Mouse (Mus musculus) midbrain, embryonic 10.5 days (tissue): ENCODE measurements around the gene Snapc3. TPM values are rescaled to one million over a fixed set of nuclear protein-coding genes. Genes with fewer than 3 reads are reported as not detected.
"Not testable (repeated sequence)": the region's sequence is repeated elsewhere in the genome, so short reads cannot be mapped to it uniquely, and the experiment has no call there.

Experiments used
- DNase-seq: peaks from one replicate; pipeline ENCODE4 v3.0.0-alpha.2; 2017; ENCODE audit warnings: low spot score
- H3K27ac ChIP-seq: fragments of 300-500 bp; sonication (generic); replicated peaks from 2 replicates; pipeline ENCODE4 v1.5.1; 2016; ENCODE audit warnings: mild to moderate bottlenecking
- H3K27me3 ChIP-seq: fragments of 300-500 bp; sonication (generic); 2 replicates; pipeline ENCODE4 v1.6.1; 2016; ENCODE audit warnings: low read depth, mild to moderate bottlenecking; ENCODE audit not compliant: poor library complexity, severe bottlenecking
- H3K36me3 ChIP-seq: fragments of 300-500 bp; sonication (generic); 2 replicates; pipeline ENCODE4 v1.6.1; 2016; ENCODE audit warnings: mild to moderate bottlenecking, moderate library complexity
- H3K4me1 ChIP-seq: fragments of 300-500 bp; sonication (generic); 2 replicates; pipeline ENCODE4 v1.6.1; 2016
- H3K4me3 ChIP-seq: fragments of 300-500 bp; sonication (generic); 2 replicates; pipeline ENCODE4 v1.5.1; 2016; ENCODE audit warnings: mild to moderate bottlenecking, moderate library complexity
- H3K9me3 ChIP-seq: fragments of 300-500 bp; sonication (generic); replicated peaks from 2 replicates; pipeline ENCODE4 v1.6.1; 2016; ENCODE audit warnings: mild to moderate bottlenecking
- WGBS: fragments of 180-500 bp; shearing (Covaris S2); methylation state at CpG from one replicate; pipeline ENCODE4 v1.1.7; 2016; 5-methylcytosine and 5-hydroxymethylcytosine counted together
- polyA plus RNA-seq: library from polyadenylated mRNA; unstranded; fragments of >200 nt; fragmentation: Nextera tagmentation; extraction: Ambion mirVana; gene quantifications from 2 replicates; pipeline ENCODE4 v1.2.1, GENCODE M21; 2016

The Snapc3 gene
- polyA plus RNA-seq, 1 experiment from 2014 or later, result 57.7 TPM

GRCm38 (mm10) chr4:83485250-83485649, 67.7 kb downstream of the Snapc3 start:
- no peak for DNase-seq
- H3K4me1 ChIP-seq, result peaks cover 41% of the 10 kb centered on the region
- WGBS, result 32% methylated on average over 12 of the region's 12 CpGs
- H3K27ac ChIP-seq, result peak overlapping the region; percentile 100
- H3K27me3 ChIP-seq, result no peaks in the 10 kb centered on the region
- H3K9me3 ChIP-seq, result no peaks in the 10 kb centered on the region
- H3K4me3 ChIP-seq, result peak overlapping the region; percentile 96
- H3K36me3 ChIP-seq, result peaks cover 44% of the 10 kb centered on the region

- DNase-seq, result peak; percentile 92
- under 1% methylated on average over 32 of the region's 40 CpGs for WGBS
These were observed 68.2 kb downstream of the Snapc3 start for GRCm38 (mm10) chr4:83485735-83486116.

DNA sequence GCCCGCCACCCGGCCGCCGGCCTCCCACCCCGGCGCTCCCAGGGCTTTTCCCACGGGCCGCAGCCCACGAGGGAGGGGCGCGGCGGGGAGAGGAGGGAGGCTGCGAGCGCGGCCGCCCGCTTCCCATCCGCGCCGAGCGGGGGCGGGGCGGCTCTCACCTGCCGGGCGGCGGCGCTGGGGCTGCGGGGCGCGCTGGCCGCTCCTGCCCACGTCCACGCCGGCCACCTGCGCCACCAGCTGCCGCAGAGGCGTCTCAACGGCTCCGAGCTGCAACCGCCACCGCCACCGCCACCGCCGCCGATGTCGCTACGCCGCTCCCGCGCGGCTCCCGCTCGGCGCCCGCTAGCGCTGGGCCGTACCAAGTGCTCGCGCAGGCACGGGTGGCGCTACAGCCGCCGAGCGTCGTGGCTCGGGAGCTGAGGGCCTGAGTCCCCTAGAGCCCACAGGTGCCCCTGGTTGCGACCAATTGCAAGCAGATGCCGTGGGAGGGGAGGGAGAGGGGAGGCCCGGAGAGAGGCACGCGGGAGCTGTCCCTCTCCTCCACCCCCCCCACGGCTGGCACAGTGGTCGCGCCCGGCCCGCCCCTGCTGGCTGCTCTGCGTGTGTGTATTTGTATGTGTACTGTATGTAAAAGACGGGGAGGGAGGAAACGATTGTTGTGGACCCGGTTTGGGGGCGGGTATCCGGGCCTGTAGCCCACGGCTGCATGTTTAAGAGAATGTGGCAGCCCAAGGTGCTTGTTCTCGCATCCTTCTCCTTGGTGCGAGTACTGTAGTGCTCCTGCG, 68.8 kb downstream of the Snapc3 start, which contains the start of gene Psip1:
TSS of gene Psip1 (minus strand) at position 343 of the 785 bp plus-strand sequence.
- 2% methylated on average over 68 of the region's 86 CpGs for WGBS
- Histone ChIP-seq H3K9me3 (no peaks in the 10 kb centered on the region), H3K4me1 (peaks cover 41% of the 10 kb centered on the region), H3K4me3 (peak within 1 kb of the TSS; percentile 96), H3K36me3 (peaks cover 33% of the 10 kb centered on the region), H3K27me3 (no peaks in the 10 kb centered on the region), H3K27ac (peak within 1 kb of the TSS; percentile 100)
- DNase-seq, result peak; percentile 93

More at GRCm38 (mm10) chr4:83485735-83486116, 68.2 kb downstream of the Snapc3 start:
- no peaks in the 10 kb centered on the region for H3K9me3 ChIP-seq
- H3K4me1 ChIP-seq, result peaks cover 41% of the 10 kb centered on the region
- peaks cover 39% of the 10 kb centered on the region for H3K36me3 ChIP-seq
- peak overlapping the region; percentile 96 for H3K4me3 ChIP-seq
- H3K27me3 ChIP-seq, result no peaks in the 10 kb centered on the region
- H3K27ac ChIP-seq, result peak overlapping the region; percentile 100

DNA sequence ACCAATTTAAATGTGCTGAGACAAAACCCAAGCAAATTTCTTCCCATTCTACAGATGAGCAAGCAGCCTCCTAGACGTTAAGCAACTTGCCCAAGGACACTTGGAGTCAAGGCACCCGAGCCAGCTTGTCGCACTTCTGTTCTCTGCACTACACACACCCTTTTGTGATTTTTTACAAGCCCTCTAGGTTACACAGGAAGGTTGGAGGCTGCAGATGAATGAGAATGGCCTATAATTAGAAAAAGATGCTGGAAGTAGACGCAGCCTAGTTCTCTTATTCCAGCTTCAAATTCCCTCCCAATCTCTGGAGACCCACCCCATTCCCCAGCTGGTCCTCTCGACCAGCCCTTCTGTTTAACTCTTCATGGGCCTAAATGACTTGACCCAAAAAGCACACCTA, 71.6 kb downstream of the Snapc3 start:
- 27% methylated on average over 5 of the region's 5 CpGs for WGBS
- no peaks in the 10 kb centered on the region for H3K9me3 ChIP-seq
- H3K4me3 ChIP-seq, result no peak overlapping the region
- no peaks in the 10 kb centered on the region for H3K27me3 ChIP-seq
- no peak for DNase-seq
- peaks cover 34% of the 10 kb centered on the region for H3K4me1 ChIP-seq
- 0 out of 2 replicates have a peak overlapping the region, but pooled peaks have one; percentile 46 for H3K27ac ChIP-seq
- peaks cover 6% of the 10 kb centered on the region for H3K36me3 ChIP-seq

- H3K4me1 ChIP-seq, result peaks cover 8% of the 10 kb centered on the region; the same call in 1 of the 2 replicates
- no peak for DNase-seq
- H3K27me3 ChIP-seq, result no peaks in the 10 kb centered on the region
- H3K27ac ChIP-seq, result no peak overlapping the region
- no peaks in the 10 kb centered on the region for H3K36me3 ChIP-seq
- H3K9me3 ChIP-seq, result no peaks in the 10 kb centered on the region
- WGBS, result 90% methylated on average over 1 of the region's 1 CpGs
- H3K4me3 ChIP-seq, result no peak overlapping the region
These were observed 75.6 kb downstream of the Snapc3 start for GRCm38 (mm10) chr4:83493112-83493511.

- DNase-seq, H3K36me3 ChIP-seq, H3K27ac ChIP-seq, H3K9me3 ChIP-seq, H3K4me3 ChIP-seq, H3K27me3 ChIP-seq: not testable (repeated sequence)
- peaks cover 19% of the 10 kb centered on the region for H3K4me1 ChIP-seq
- 92% methylated on average over 5 of the region's 5 CpGs for WGBS
These were observed 79.5 kb downstream of the Snapc3 start for GRCm38 (mm10) chr4:83497013-83497412.

DNA sequence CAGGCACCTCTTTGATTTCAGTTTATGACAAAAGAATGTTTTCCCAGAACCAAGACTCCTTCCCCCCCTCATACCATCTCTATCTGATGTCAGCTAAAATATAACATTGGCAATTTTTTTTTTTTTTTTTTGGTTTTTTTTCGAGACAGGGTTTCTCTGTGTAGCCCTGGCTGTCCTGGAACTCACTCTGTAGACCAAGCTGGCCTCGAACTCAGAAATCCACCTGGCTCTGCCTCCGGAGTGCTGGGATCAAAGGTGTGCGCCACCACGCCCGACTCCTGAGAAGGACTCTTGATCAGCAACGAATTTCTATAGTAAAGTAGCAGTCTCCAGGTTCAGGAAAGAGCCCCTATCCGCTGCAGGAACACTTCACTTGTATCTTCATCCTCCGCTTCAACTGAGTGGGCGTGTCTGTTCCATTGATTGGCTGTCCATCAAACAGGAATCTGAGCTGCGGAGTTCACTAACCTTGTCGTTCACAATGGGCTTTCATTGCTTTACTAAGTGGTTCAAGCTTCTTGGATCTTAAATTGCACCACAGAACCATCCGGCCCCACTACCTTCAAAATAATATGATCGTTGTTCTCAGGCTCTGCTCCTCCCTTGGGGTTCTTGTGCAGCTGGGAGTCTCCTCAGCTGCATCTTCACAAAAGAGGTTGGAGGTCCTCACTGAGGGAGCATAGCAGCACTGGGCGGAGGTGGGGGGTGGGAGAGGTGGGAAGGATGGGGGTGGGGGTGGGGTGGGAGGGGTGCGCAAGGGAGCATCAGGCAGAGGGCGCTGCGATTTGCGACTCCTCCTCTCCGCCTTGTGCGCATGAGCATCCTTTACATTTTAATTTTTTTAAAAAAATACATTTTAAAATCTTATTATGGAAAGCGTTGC, 82.9 kb downstream of the Snapc3 start:
- no peaks in the 10 kb centered on the region for H3K9me3 ChIP-seq
- H3K4me3 ChIP-seq, result peak overlapping the region; percentile 49
- peak; percentile 78 for DNase-seq
- peak overlapping the region; percentile 83 for H3K27ac ChIP-seq
- WGBS, result 6% methylated on average over 22 of the region's 22 CpGs
- peaks cover 5% of the 10 kb centered on the region; the same call in 1 of the 2 replicates for H3K27me3 ChIP-seq
- no peaks in the 10 kb centered on the region for H3K36me3 ChIP-seq
- peaks cover 19% of the 10 kb centered on the region for H3K4me1 ChIP-seq

DNA sequence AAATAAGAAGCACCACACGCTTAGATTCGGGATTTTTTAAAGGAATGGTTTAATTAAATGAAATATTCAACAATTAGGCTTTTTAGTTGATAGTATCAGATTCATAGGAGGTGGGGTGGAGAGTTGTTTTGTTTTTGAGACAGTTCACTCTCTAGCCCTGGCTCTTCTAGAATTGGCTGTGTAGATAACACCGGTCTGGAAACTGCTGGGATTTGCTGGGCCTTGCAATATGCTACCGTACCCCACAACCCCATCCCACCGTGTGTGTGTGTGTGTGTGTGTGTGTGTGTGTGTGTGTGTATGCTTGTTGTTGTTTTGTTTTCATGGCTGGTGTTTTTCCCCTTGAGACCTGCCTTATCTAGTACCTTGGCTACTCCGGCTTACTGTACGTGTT, 83.5 kb downstream of the Snapc3 start:
- Histone ChIP-seq H3K4me1 (peaks cover 19% of the 10 kb centered on the region), H3K27ac (peak overlapping the region; percentile 83), H3K36me3 (no peaks in the 10 kb centered on the region), H3K9me3 (no peaks in the 10 kb centered on the region), H3K4me3 (peak overlapping the region; percentile 49), H3K27me3 (peaks cover 5% of the 10 kb centered on the region; the same call in 1 of the 2 replicates)
- 38% methylated on average over 7 of the region's 7 CpGs for WGBS
- DNase-seq, result no peak

DNA sequence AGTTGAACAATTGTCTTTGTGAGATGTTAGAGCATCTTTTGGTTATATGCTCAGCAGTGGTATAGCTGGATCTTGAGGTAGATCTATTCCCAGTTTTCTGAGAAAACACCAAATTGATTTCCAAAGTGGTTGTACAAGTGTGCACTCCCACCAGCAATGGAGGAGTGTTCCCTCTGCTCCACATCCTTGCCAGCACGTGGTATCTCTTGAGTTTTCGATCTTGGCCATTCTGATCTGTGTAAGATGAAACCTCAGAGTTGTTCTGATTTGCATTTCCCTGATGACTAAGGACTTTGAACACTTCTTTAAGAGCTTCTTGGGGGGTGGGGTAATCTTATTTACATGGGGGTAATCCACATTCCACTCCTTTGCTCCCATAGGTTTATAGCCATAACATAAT, 92.1 kb downstream of the Snapc3 start:
- no peak overlapping the region for H3K27ac ChIP-seq
- no peaks in the 10 kb centered on the region for H3K27me3 ChIP-seq
- 38% methylated on average over 2 of the region's 2 CpGs for WGBS
- no peak for DNase-seq
- H3K9me3 ChIP-seq, result no peaks in the 10 kb centered on the region
- H3K4me3 ChIP-seq, result no peak overlapping the region
- H3K4me1 ChIP-seq, result peaks cover 17% of the 10 kb centered on the region
- H3K36me3 ChIP-seq, result no peaks in the 10 kb centered on the region

DNA sequence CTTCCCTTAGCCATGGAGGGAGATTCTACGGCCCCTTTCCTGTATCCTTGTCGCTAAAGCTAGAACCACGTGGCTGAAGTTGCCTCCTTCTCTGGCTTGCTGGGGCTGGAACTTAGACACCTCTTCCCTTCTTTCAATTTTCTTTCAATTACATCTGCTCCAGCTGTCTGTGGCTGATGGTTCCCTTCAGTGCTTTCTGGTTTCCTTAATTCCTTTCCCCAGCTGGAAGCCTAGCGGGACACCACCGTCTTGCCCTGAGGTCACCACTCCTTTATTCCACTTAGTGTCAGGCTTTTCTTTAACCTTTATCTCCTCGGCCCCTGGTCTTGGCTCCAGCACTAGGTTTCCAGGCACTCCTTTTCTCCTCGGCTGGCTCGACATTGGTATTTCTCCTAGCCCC, 93.6 kb downstream of the Snapc3 start:
- WGBS, result 29% methylated on average over 8 of the region's 8 CpGs
- no peaks in the 10 kb centered on the region for H3K27me3 ChIP-seq
- no peak for DNase-seq
- H3K36me3 ChIP-seq, result no peaks in the 10 kb centered on the region
- no peak overlapping the region for H3K4me3 ChIP-seq
- H3K4me1 ChIP-seq, result peaks cover 17% of the 10 kb centered on the region
- H3K27ac ChIP-seq, result peak overlapping the region; percentile 64; the same call in 1 of the 2 replicates
- no peaks in the 10 kb centered on the region for H3K9me3 ChIP-seq

- Histone ChIP-seq H3K9me3 (no peaks in the 10 kb centered on the region), H3K27me3 (no peaks in the 10 kb centered on the region), H3K4me3 (no peak overlapping the region), H3K27ac (no peak overlapping the region), H3K4me1 (peaks cover 17% of the 10 kb centered on the region), H3K36me3 (no peaks in the 10 kb centered on the region)
- no peak for DNase-seq
- 94% methylated on average over 3 of the region's 3 CpGs for WGBS
These were observed 94.7 kb downstream of the Snapc3 start for GRCm38 (mm10) chr4:83512217-83512616.

DNA sequence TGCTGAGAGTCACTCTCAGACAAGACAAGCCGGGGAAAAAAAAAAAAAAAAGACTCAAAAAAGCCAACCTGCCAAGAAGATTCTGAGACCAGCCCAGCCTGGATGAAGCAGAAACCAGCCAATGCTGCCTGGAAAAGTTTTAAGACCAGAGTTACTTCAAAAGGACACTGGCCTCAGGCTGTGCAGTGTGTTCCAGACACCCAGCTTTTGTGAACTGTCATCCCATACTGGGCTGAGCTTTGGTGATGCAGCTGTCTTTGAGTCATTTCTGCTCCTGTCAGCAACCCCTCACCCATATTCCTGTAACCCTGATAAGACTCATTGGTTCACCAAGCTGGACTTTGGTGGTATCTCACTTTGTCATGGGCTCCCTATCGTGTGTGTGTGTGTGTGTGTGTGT, 95.1 kb downstream of the Snapc3 start:
- no peak for DNase-seq
- no peaks in the 10 kb centered on the region for H3K36me3 ChIP-seq
- H3K4me3 ChIP-seq, result no peak overlapping the region
- no peak overlapping the region for H3K27ac ChIP-seq
- WGBS, result 71% methylated on average over 2 of the region's 2 CpGs
- no peaks in the 10 kb centered on the region for H3K9me3 ChIP-seq
- H3K4me1 ChIP-seq, result peaks cover 16% of the 10 kb centered on the region
- H3K27me3 ChIP-seq, result no peaks in the 10 kb centered on the region
